Mouse (Mus musculus): ENCODE measurements at regions not wholly inside any gene's neighbourhood (a gene's known extent, or its start where the extent isn't known, plus 50 kb on each side); places are given as distances from the start of the nearest gene placed in this dataset.
"Not testable (repeated sequence)": the region's sequence is repeated elsewhere in the genome, so short reads cannot be mapped to it uniquely, and the experiment has no call there.

- no peak for ATAC-seq (replicated peaks; ENCODE audit: low FRiP score, poor library complexity, severe bottlenecking)
These were observed 59.5 kb downstream of the Tex35 start for GRCm38 (mm10) chr1:157048996-157049395.

GRCm38 (mm10) chr1:157048201-157048923 is 60.1 kb downstream of the Tex35 start:
- ATAC-seq (replicated peaks; ENCODE audit: low FRiP score, poor library complexity, severe bottlenecking), result no peak

- no peak for ATAC-seq (replicated peaks; ENCODE audit: low FRiP score, poor library complexity, severe bottlenecking)
These were observed 60.7 kb downstream of the Tex35 start for GRCm38 (mm10) chr1:157047751-157048200.

- no peak for ATAC-seq (replicated peaks; ENCODE audit: low FRiP score, poor library complexity, severe bottlenecking)
These were observed 61.7 kb downstream of the Tex35 start for GRCm38 (mm10) chr1:157046760-157047182.

- no peak for ATAC-seq (replicated peaks; ENCODE audit: low FRiP score, poor library complexity, severe bottlenecking)
These were observed 68.7 kb downstream of the Tex35 start for GRCm38 (mm10) chr1:157039836-157040196.

GRCm38 (mm10) chr1:157039016-157039835 is 69.3 kb downstream of the Tex35 start:
- peak; percentile 89 for ATAC-seq (replicated peaks; ENCODE audit: low FRiP score, poor library complexity, severe bottlenecking)

- 0 out of 2 replicates have a peak, but pooled peaks have one; percentile 39 for ATAC-seq (replicated peaks; ENCODE audit: low FRiP score, poor library complexity, severe bottlenecking)
These were observed 70.1 kb downstream of the Tex35 start for GRCm38 (mm10) chr1:157038111-157039008.

- no peak for ATAC-seq (replicated peaks; ENCODE audit: low FRiP score, poor library complexity, severe bottlenecking)
These were observed 71.1 kb downstream of the Tex35 start for GRCm38 (mm10) chr1:157037246-157037991.

- no peak for ATAC-seq (replicated peaks; ENCODE audit: low FRiP score, poor library complexity, severe bottlenecking)
These were observed 71.7 kb downstream of the Tex35 start for GRCm38 (mm10) chr1:157036779-157037178.

- not testable (repeated sequence) for ATAC-seq (replicated peaks; ENCODE audit: low FRiP score, poor library complexity, severe bottlenecking)
These were observed 73.3 kb downstream of the Tex35 start for GRCm38 (mm10) chr1:157035221-157035620.

- 0 out of 2 replicates have a peak, but pooled peaks have one; percentile 39 for ATAC-seq (replicated peaks; ENCODE audit: low FRiP score, poor library complexity, severe bottlenecking)
These were observed 79.8 kb downstream of the Tex35 start for GRCm38 (mm10) chr1:157028682-157029081.

GRCm38 (mm10) chr1:157027681-157028080 is 80.8 kb downstream of the Tex35 start:
- ATAC-seq (replicated peaks; ENCODE audit: low FRiP score, poor library complexity, severe bottlenecking), result no peak

- ATAC-seq (replicated peaks; ENCODE audit: low FRiP score, poor library complexity, severe bottlenecking), result no peak
These were observed 84.0 kb upstream of the Ralgps2 start for GRCm38 (mm10) chr1:157023462-157023861.

GRCm38 (mm10) chr1:157022456-157023435 is 83.3 kb upstream of the Ralgps2 start:
- ATAC-seq (replicated peaks; ENCODE audit: low FRiP score, poor library complexity, severe bottlenecking), result no peak

GRCm38 (mm10) chr1:157019892-157020291 is 80.5 kb upstream of the Ralgps2 start:
- no peak for ATAC-seq (replicated peaks; ENCODE audit: low FRiP score, poor library complexity, severe bottlenecking)

- ATAC-seq (replicated peaks; ENCODE audit: low FRiP score, poor library complexity, severe bottlenecking), result no peak
These were observed 79.3 kb upstream of the Ralgps2 start for GRCm38 (mm10) chr1:157018726-157019125.

GRCm38 (mm10) chr1:157017198-157017994 is 78.0 kb upstream of the Ralgps2 start:
- ATAC-seq (replicated peaks; ENCODE audit: low FRiP score, poor library complexity, severe bottlenecking), result no peak
